ENCODE assay signal across 30 mouse cellular contexts in the genomic region with DNA sequence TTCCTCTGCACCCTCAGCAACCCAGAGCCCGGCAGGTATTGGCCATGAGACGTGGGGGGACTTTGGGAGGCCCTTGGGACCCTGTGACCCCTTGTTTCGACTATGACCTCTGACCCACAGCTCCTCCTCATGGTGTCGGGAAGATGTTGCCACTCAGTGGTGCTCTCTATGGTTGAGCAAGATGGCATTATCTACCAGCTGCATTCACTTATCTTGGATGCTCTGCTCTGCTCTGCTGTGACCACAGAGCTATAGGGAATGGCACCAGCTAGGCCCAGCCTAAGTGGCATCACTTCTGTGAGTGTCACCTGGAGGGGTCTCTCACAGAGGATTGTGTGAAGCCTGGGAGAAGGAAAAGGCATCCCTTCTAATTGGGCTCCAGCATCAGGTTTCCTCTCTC. TPM values are rescaled to one million over a fixed set of nuclear protein-coding genes. Genes with fewer than 3 reads are reported as not detected.
DNase-seq lines count a peak whose midpoint lies in the region; ATAC-seq and TF ChIP-seq lines count a peak whose summit lies in the region.
"Had no signal": no experiment of that assay in that cellular context is flagged by ENCODE, and none has a peak within 500 bp of the region (broad histone marks: within the 10 kb centered on the region; RNA-seq: fewer than 3 reads in every experiment).

No protein-coding gene starts in this region.

- H3K79me2 ChIP-seq in MEL (ENCODE audit: control insufficient read depth, insufficient read depth, low read length, poor library complexity) = no peaks in the 10 kb centered on the region

- no peak overlapping the region for H3K27ac ChIP-seq in kidney, embryonic 16.5 days (ENCODE audit: low read length)
- no peak overlapping the region for H3K27ac ChIP-seq in MEL (ENCODE audit: control insufficient read depth, low read depth, low read length)
- H3K27ac ChIP-seq in intestine, embryonic 16.5 days (ENCODE audit: low read length) = no peak overlapping the region
- peak overlapping the region; percentile 11; the same call in 1 of the 2 replicates for H3K27ac ChIP-seq in liver, embryonic 16.5 days (ENCODE audit: low read length)
- no peak overlapping the region for H3K27ac ChIP-seq in lung, postnatal 0 days (ENCODE audit: low read length)
- no peak overlapping the region for H3K27ac ChIP-seq in left cerebral cortex, adult 2 months
- H3K27ac ChIP-seq: forebrain, embryonic 15.5 days; heart, embryonic 15.5 days; midbrain, embryonic 10.5 days; neural tube, embryonic 12.5 days; stomach, postnatal 0 days had no signal

- H3K9me3 ChIP-seq in kidney, embryonic 16.5 days (ENCODE audit: low read length) = no peaks in the 10 kb centered on the region
- no peaks in the 10 kb centered on the region for H3K9me3 ChIP-seq in MEL (replicated peaks; ENCODE audit: insufficient read depth, low read length)
- H3K9me3 ChIP-seq in intestine, embryonic 16.5 days (ENCODE audit: control insufficient read depth, low read length) = no peaks in the 10 kb centered on the region
- no peaks in the 10 kb centered on the region for H3K9me3 ChIP-seq in liver, embryonic 16.5 days (replicated peaks; ENCODE audit: control insufficient read depth, low read length)
- no peaks in the 10 kb centered on the region for H3K9me3 ChIP-seq in lung, postnatal 0 days (ENCODE audit: low read length)
- H3K9me3 ChIP-seq: embryonic facial prominence, embryonic 10.5 days; forebrain, embryonic 15.5 days; heart, embryonic 15.5 days; midbrain, embryonic 10.5 days; neural tube, embryonic 12.5 days had no signal

- no peak for DNase-seq in kidney, postnatal 14 days
- DNase-seq in MEL (ENCODE audit: low read depth, low spot score) = no peak
- no peak for DNase-seq in lung, postnatal 0 days (ENCODE audit: low spot score)
- DNase-seq in left cerebral cortex, adult 2 months (ENCODE audit: extremely low spot score in 1 of 2, low spot score in 2 of 2) = no peak
- DNase-seq in cerebellum, postnatal 14 days = no peak
- DNase-seq: adrenal gland, postnatal 25 days; cerebellum, adult 18-20 months; gastrocnemius, postnatal 14 days; kidney, adult 2 months; kidney, postnatal 36 days; left cerebral cortex, postnatal 4 days; lung, postnatal 14 days had no signal

- 74% methylated on average over 4 of the region's 4 CpGs for WGBS in kidney, embryonic 16.5 days
- 83% methylated on average over 4 of the region's 4 CpGs for WGBS in intestine, embryonic 16.5 days
- 51% methylated on average over 4 of the region's 4 CpGs for WGBS in liver, embryonic 16.5 days (ENCODE audit: insufficient replicate concordance)
- WGBS in lung, postnatal 0 days = 81% methylated on average over 4 of the region's 4 CpGs

- no peak for TF ChIP-seq POLR2A in MEL (IDR thresholded peaks at IDR 0.05; ENCODE audit: control insufficient read depth in 1 of 2, insufficient read depth in 1 of 2, low read depth in 1 of 2, low read length in 2 of 2, poor library complexity in 1 of 2)

- no peak overlapping the region for H3K4me3 ChIP-seq in kidney, embryonic 16.5 days (ENCODE audit: low read length)
- no peak overlapping the region for H3K4me3 ChIP-seq in MEL (ENCODE audit: control insufficient read depth in 1 of 2, insufficient read depth in 1 of 2, low read depth in 2 of 2, low read length in 2 of 2)
- H3K4me3 ChIP-seq in intestine, embryonic 16.5 days (ENCODE audit: low read length) = no peak overlapping the region
- H3K4me3 ChIP-seq in liver, embryonic 16.5 days (ENCODE audit: low read depth, low read length) = peak overlapping the region; percentile 9; the same call in 1 of the 2 replicates
- no peak overlapping the region for H3K4me3 ChIP-seq in lung, postnatal 0 days (ENCODE audit: low read depth, low read length)
- no peak overlapping the region for H3K4me3 ChIP-seq in left cerebral cortex, adult 2 months
- H3K4me3 ChIP-seq: embryonic facial prominence, embryonic 10.5 days; forebrain, embryonic 15.5 days; heart, embryonic 15.5 days; midbrain, embryonic 10.5 days; neural tube, embryonic 12.5 days had no signal

- 0 out of 4 replicates have a peak, but pooled peaks of 1 of the 2 experiments have one; percentile 17 for TF ChIP-seq EP300 in MEL (IDR thresholded peaks at IDR 0.05; ENCODE audit: low read depth in 1 of 2, low read length in 2 of 2)
- TF ChIP-seq EP300 in lung, postnatal 0 days (IDR thresholded peaks at IDR 0.05) = no peak

- H3K27me3 ChIP-seq in kidney, embryonic 16.5 days (ENCODE audit: insufficient read depth, low read length) = no peaks in the 10 kb centered on the region
- no peaks in the 10 kb centered on the region for H3K27me3 ChIP-seq in MEL (ENCODE audit: control insufficient read depth in 1 of 2, insufficient read depth in 2 of 2, low read length in 2 of 2)
- no peaks in the 10 kb centered on the region for H3K27me3 ChIP-seq in intestine, embryonic 16.5 days (replicated peaks; ENCODE audit: control insufficient read depth, insufficient read depth, low read length)
- H3K27me3 ChIP-seq in liver, embryonic 16.5 days (ENCODE audit: control insufficient read depth, insufficient read depth, low read depth, low read length) = no peaks in the 10 kb centered on the region
- no peaks in the 10 kb centered on the region for H3K27me3 ChIP-seq in lung, postnatal 0 days (replicated peaks; ENCODE audit: insufficient read depth, low read length)
- H3K27me3 ChIP-seq: forebrain, embryonic 15.5 days; heart, embryonic 15.5 days; neural tube, embryonic 12.5 days had no signal

- H3K9ac ChIP-seq in kidney, embryonic 16.5 days (replicated peaks; ENCODE audit: low read length) = no peak overlapping the region
- H3K9ac ChIP-seq in MEL (ENCODE audit: control insufficient read depth, low read depth, low read length, poor library complexity, severe bottlenecking) = no peak overlapping the region
- H3K9ac ChIP-seq in intestine, embryonic 16.5 days (ENCODE audit: low read depth, low read length) = no peak overlapping the region
- no peak overlapping the region; the same call in 1 of the 2 replicates for H3K9ac ChIP-seq in liver, embryonic 16.5 days (ENCODE audit: low read depth, low read length)
- no peak overlapping the region for H3K9ac ChIP-seq in lung, postnatal 0 days (replicated peaks; ENCODE audit: low read depth)
- H3K9ac ChIP-seq: forebrain, embryonic 15.5 days; heart, embryonic 15.5 days; neural tube, embryonic 12.5 days had no signal

- H3K36me3 ChIP-seq in kidney, embryonic 16.5 days (ENCODE audit: insufficient read depth, low read length) = no peaks in the 10 kb centered on the region
- peaks cover 0 to 8% of the 10 kb centered on the region in 2 experiments; a peak in 2 of 4 replicates for H3K36me3 ChIP-seq in MEL (ENCODE audit: control insufficient read depth in 1 of 2, insufficient read depth in 2 of 2, low read length in 2 of 2)
- H3K36me3 ChIP-seq in intestine, embryonic 16.5 days (ENCODE audit: control insufficient read depth, insufficient read depth, low read length) = no peaks in the 10 kb centered on the region
- H3K36me3 ChIP-seq in liver, embryonic 16.5 days (ENCODE audit: control insufficient read depth, insufficient read depth) = no peaks in the 10 kb centered on the region
- H3K36me3 ChIP-seq in lung, postnatal 0 days (ENCODE audit: insufficient read depth, low read length) = no peaks in the 10 kb centered on the region
- H3K36me3 ChIP-seq: embryonic facial prominence, embryonic 10.5 days; forebrain, embryonic 15.5 days; heart, embryonic 15.5 days; midbrain, embryonic 10.5 days; neural tube, embryonic 12.5 days had no signal

- no peak overlapping the region for H3K4me2 ChIP-seq in kidney, embryonic 16.5 days (replicated peaks; ENCODE audit: low read depth, low read length)
- H3K4me2 ChIP-seq in intestine, embryonic 16.5 days (ENCODE audit: low read depth, low read length) = no peak overlapping the region
- peak overlapping the region; percentile 45 for H3K4me2 ChIP-seq in liver, embryonic 16.5 days (ENCODE audit: low read depth, low read length)
- no peak overlapping the region for H3K4me2 ChIP-seq in lung, postnatal 0 days (replicated peaks; ENCODE audit: low read depth, low read length)
- H3K4me2 ChIP-seq: forebrain, embryonic 15.5 days; heart, embryonic 15.5 days; neural tube, embryonic 12.5 days had no signal

- intact Hi-C loops in left cerebral cortex, adult 2 months (cut with DNase I) = no loop called here

- no peak for TF ChIP-seq RAD21 in MEL (IDR thresholded peaks at IDR 0.05; ENCODE audit: low read depth, low read length)

- 0 out of 2 replicates have a peak, but pooled peaks have one; percentile 12 for ATAC-seq in kidney, embryonic 16.5 days (ENCODE audit: low FRiP score, low TSS enrichment)
- ATAC-seq in intestine, embryonic 16.5 days = peak; percentile 41
- peak; percentile 84 for ATAC-seq in liver, embryonic 16.5 days (ENCODE audit: low read depth)
- no peak for ATAC-seq in lung, postnatal 0 days
- ATAC-seq: forebrain, embryonic 15.5 days; hindbrain, embryonic 16.5 days had no signal

- peaks cover 9% of the 10 kb centered on the region; the same call in 1 of the 2 replicates for H3K4me1 ChIP-seq in kidney, embryonic 16.5 days (ENCODE audit: insufficient read depth, low read length)
- H3K4me1 ChIP-seq in MEL (ENCODE audit: control insufficient read depth in 1 of 2, insufficient read depth in 2 of 2, low read length in 2 of 2) = peaks cover 0 to 18% of the 10 kb centered on the region in 2 experiments; a peak in 3 of 4 replicates
- peaks cover 4% of the 10 kb centered on the region for H3K4me1 ChIP-seq in intestine, embryonic 16.5 days (ENCODE audit: control insufficient read depth, insufficient read depth, low read length)
- peaks cover 19% of the 10 kb centered on the region for H3K4me1 ChIP-seq in liver, embryonic 16.5 days (ENCODE audit: control insufficient read depth, low read depth, low read length)
- peaks cover 18% of the 10 kb centered on the region; the same call in 1 of the 2 replicates for H3K4me1 ChIP-seq in lung, postnatal 0 days (ENCODE audit: insufficient read depth, low read depth, low read length)
- H3K4me1 ChIP-seq: forebrain, embryonic 15.5 days had no signal

- TF ChIP-seq CTCF in MEL (IDR thresholded peaks at IDR 0.05 in 2 of 3, conservative IDR thresholded peaks at IDR 0.05 in 1 of 3; ENCODE audit: control insufficient read depth in 1 of 3, insufficient read depth in 1 of 3, low read depth in 2 of 3, low read length in 3 of 3, poor library complexity in 1 of 3, severe bottlenecking in 1 of 3) = no peak
- no peak for TF ChIP-seq CTCF in lung, postnatal 0 days (IDR thresholded peaks at IDR 0.05)
- TF ChIP-seq CTCF in left cerebral cortex, adult 2 months (IDR thresholded peaks at IDR 0.05) = no peak

RNA-seq across cellular contexts. Expression of gene Socs1, which starts 53.6 kb away (rescaled TPM):
- 5.8 and 7.3 TPM in 2 replicates for polyA plus RNA-seq in kidney, embryonic 16.5 days (2015; fragmentation: Nextera tagmentation; extraction: Ambion mirVana)
- total RNA-seq in MEL (2012; rRNA removed) = 0.07 and 0.12 TPM in 2 replicates
- polyA plus RNA-seq in MEL (2012; ENCODE audit: insufficient read depth in 1 of 2, insufficient read length in 2 of 2, low read depth in 1 of 2, low replicate concordance in 2 of 2, missing spikeins in 1 of 2) = under 1 TPM in 1 of 2 experiments, not detected in 1; 0.36 TPM
- 4.9 and 5.2 TPM in 2 replicates for polyA plus RNA-seq in intestine, embryonic 16.5 days (2015; fragmentation: Nextera tagmentation; extraction: Ambion mirVana)
- 0.72 and 0.77 TPM in 2 replicates for polyA plus RNA-seq in liver, embryonic 16.5 days (2015; fragmentation: Nextera tagmentation; extraction: Ambion mirVana)
- 9.0 and 13.4 TPM in 2 replicates for polyA plus RNA-seq in lung, postnatal 0 days (2015; fragmentation: Nextera tagmentation; extraction: Ambion mirVana)
- 1 to 10 TPM in 1 of 2 experiments, under 1 TPM in 1; 0.82 to 1.2 TPM for total RNA-seq in left cerebral cortex, adult 2 months (2021)

RNA-seq across cellular contexts. Expression of gene Tnp2, which starts 56.7 kb away (rescaled TPM):
- polyA plus RNA-seq in kidney, embryonic 16.5 days (2015; fragmentation: Nextera tagmentation; extraction: Ambion mirVana) = not detected in 2 replicates
- not detected in 2 replicates for total RNA-seq in MEL (2012; rRNA removed)
- polyA plus RNA-seq in MEL (2012; ENCODE audit: insufficient read depth in 1 of 2, insufficient read length in 2 of 2, low read depth in 1 of 2, low replicate concordance in 2 of 2, missing spikeins in 1 of 2) = not detected
- not detected in 2 replicates for polyA plus RNA-seq in intestine, embryonic 16.5 days (2015; fragmentation: Nextera tagmentation; extraction: Ambion mirVana)
- not detected in 2 replicates for polyA plus RNA-seq in liver, embryonic 16.5 days (2015; fragmentation: Nextera tagmentation; extraction: Ambion mirVana)
- not detected in 2 replicates for polyA plus RNA-seq in lung, postnatal 0 days (2015; fragmentation: Nextera tagmentation; extraction: Ambion mirVana)
- total RNA-seq in left cerebral cortex, adult 2 months (2021) = not detected
- total RNA-seq: adrenal gland, postnatal 25 days; common myeloid progenitor, adult 5-6 weeks; ES-E14; gastrocnemius, postnatal 14 days; heart, adult 8-10 months; hematopoietic stem cell, adult 5-6 weeks; left cerebral cortex, adult 18-20 months; left cerebral cortex, postnatal 4 days; liver, adult 2 months had no signal
- polyA plus RNA-seq: embryonic facial prominence, embryonic 10.5 days; forebrain, embryonic 15.5 days; heart, embryonic 15.5 days; liver, adult 2 months; midbrain, embryonic 10.5 days; neural tube, embryonic 12.5 days; stomach, postnatal 0 days had no signal

RNA-seq across cellular contexts. Expression of gene Prm3, which starts 58.9 kb away (rescaled TPM):
- polyA plus RNA-seq in kidney, embryonic 16.5 days (2015; fragmentation: Nextera tagmentation; extraction: Ambion mirVana) = not detected in 2 replicates
- not detected in 2 replicates for total RNA-seq in MEL (2012; rRNA removed)
- not detected for polyA plus RNA-seq in MEL (2012; ENCODE audit: insufficient read depth in 1 of 2, insufficient read length in 2 of 2, low read depth in 1 of 2, low replicate concordance in 2 of 2, missing spikeins in 1 of 2)
- not detected in 2 replicates for polyA plus RNA-seq in intestine, embryonic 16.5 days (2015; fragmentation: Nextera tagmentation; extraction: Ambion mirVana)
- polyA plus RNA-seq in liver, embryonic 16.5 days (2015; fragmentation: Nextera tagmentation; extraction: Ambion mirVana) = not detected in 2 replicates
- polyA plus RNA-seq in lung, postnatal 0 days (2015; fragmentation: Nextera tagmentation; extraction: Ambion mirVana) = not detected in 2 replicates
- total RNA-seq in left cerebral cortex, adult 2 months (2021) = not detected
- total RNA-seq: adrenal gland, postnatal 25 days; common myeloid progenitor, adult 5-6 weeks; ES-E14; gastrocnemius, postnatal 14 days; heart, adult 8-10 months; hematopoietic stem cell, adult 5-6 weeks; left cerebral cortex, adult 18-20 months; left cerebral cortex, postnatal 4 days; liver, adult 2 months had no signal
- polyA plus RNA-seq: CD4-positive, CD25-positive, alpha-beta regulatory T cell, adult 4 months; embryonic facial prominence, embryonic 10.5 days; forebrain, embryonic 15.5 days; heart, embryonic 15.5 days; hindbrain, embryonic 16.5 days; kidney, adult 2 months; liver, adult 2 months; midbrain, embryonic 10.5 days; neural tube, embryonic 12.5 days; spleen, adult 2 months; stomach, postnatal 0 days had no signal
